Mouse (Mus musculus): ENCODE results near the gene Lmo4.

GRCm38 (mm10) chr3:144252109-144252508 is 47.1 kb upstream of the Lmo4 start:
- TF ChIP-seq POLR2A (IDR thresholded peaks at IDR 0.05; ENCODE audit: insufficient read depth, low read depth, low read length) (no peak), CTCF (IDR thresholded peaks at IDR 0.05; ENCODE audit: insufficient read depth, low read depth, low read length) (no peak)
